Mouse (Mus musculus): ENCODE data around the gene Ppdpf.

DNA sequence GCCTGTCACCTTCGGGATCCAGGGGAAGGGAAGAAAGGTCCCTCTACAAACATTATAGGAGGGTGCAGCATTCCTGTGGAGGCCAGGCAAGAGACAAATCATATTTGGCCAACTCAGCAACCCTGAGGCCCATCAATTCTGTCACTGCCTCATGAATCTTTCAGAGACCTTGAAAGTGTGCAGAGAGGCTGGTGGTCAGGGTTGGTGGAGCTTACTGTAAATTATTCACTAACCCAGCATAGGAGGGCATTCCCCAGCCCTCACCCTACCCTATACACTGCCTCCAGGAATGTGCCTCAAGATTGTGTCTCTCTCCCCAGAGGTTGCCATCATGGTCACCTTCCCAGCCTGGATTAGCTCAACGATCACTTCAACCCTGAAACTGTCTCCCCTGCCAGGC is 42.4 kb upstream of the Ppdpf start:
- TF ChIP-seq CTCF (IDR thresholded peaks at IDR 0.05; ENCODE audit: extremely low read depth, insufficient read length, insufficient replicate concordance, low read depth, low read length) (no peak), POLR2A (IDR thresholded peaks at IDR 0.05; ENCODE audit: low read depth, low read length) (no peak)

All from small intestine, adult 2 months (tissue).